Mouse (Mus musculus) heart, embryonic 12.5 days (tissue): Measurements from ENCODE around the gene Trim38. TPM values are rescaled to one million over a fixed set of nuclear protein-coding genes. Genes with fewer than 3 reads are reported as not detected.

ENCODE experiments used
- ATAC-seq: fragments of 200-750 bp; cut with Nextera tagmentation; 2 replicates; pipeline ENCODE4 v1.8.0; 2017; ENCODE audit warnings: moderate TSS enrichment, moderate library complexity; ENCODE audit not compliant: insufficient number of reproducible peaks, low FRiP score
- H3K27ac ChIP-seq: fragments of 300-500 bp; sonication (generic); 2 replicates; pipeline ENCODE4 v1.5.1; 2016; ENCODE audit warnings: mild to moderate bottlenecking, moderate library complexity; ENCODE audit not compliant: poor library complexity, severe bottlenecking
- H3K27me3 ChIP-seq: fragments of 300-500 bp; sonication (generic); replicated peaks from 2 replicates; pipeline ENCODE4 v1.6.1; 2016; ENCODE audit warnings: mild to moderate bottlenecking, moderate library complexity
- H3K36me3 ChIP-seq: fragments of 300-500 bp; sonication (generic); 2 replicates; pipeline ENCODE4 v1.6.1; 2016; ENCODE audit warnings: mild to moderate bottlenecking, moderate library complexity
- H3K4me1 ChIP-seq: fragments of 300-500 bp; sonication (generic); replicated peaks from 2 replicates; pipeline ENCODE4 v1.6.1; 2016; ENCODE audit warnings: mild to moderate bottlenecking
- H3K4me2 ChIP-seq: fragments of 300-500 bp; sonication (generic); 2 replicates; pipeline ENCODE4 v1.6.1; 2016; ENCODE audit warnings: mild to moderate bottlenecking, moderate library complexity
- H3K4me3 ChIP-seq: fragments of 300-500 bp; sonication (generic); 2 replicates; pipeline ENCODE4 v1.5.1; 2016; ENCODE audit warnings: mild to moderate bottlenecking
- H3K9ac ChIP-seq: fragments of 300-500 bp; sonication (generic); 2 replicates; pipeline ENCODE4 v1.6.1; 2016; ENCODE audit warnings: mild to moderate bottlenecking, moderate library complexity
- H3K9me3 ChIP-seq: fragments of 300-500 bp; sonication (generic); replicated peaks from 2 replicates; pipeline ENCODE4 v1.6.1; 2016; ENCODE audit warnings: mild to moderate bottlenecking, moderate library complexity
- WGBS: fragments of 180-500 bp; shearing (Covaris S2); methylation state at CpG from one replicate; pipeline ENCODE4 v1.1.7; 2016; 5-methylcytosine and 5-hydroxymethylcytosine counted together
- polyA plus RNA-seq: library from polyadenylated mRNA; unstranded; fragments of >200 nt; fragmentation: Nextera tagmentation; extraction: Ambion mirVana; gene quantifications from 2 replicates; pipeline ENCODE4 v1.2.1, GENCODE M21; 2016

Trim38 gene
- polyA plus RNA-seq, 1 experiment from 2014 or later: not detected

- Histone ChIP-seq H3K9ac (peak within 1 kb of the TSS; percentile 81), H3K36me3 (no peaks in the 10 kb centered on the region), H3K27ac (peak within 1 kb of the TSS; percentile 94), H3K9me3 (no peaks in the 10 kb centered on the region), H3K4me2 (peak within 1 kb of the TSS; percentile 80), H3K4me3 (peak within 1 kb of the TSS; percentile 57), H3K4me1 (peaks cover 26% of the 10 kb centered on the region), H3K27me3 (no peaks in the 10 kb centered on the region)
- peak; percentile 78 for ATAC-seq
- 3% methylated on average over 34 of the region's 34 CpGs for WGBS
Observed at GRCm38 (mm10) chr13:23763586-23764323, 6.0 kb upstream of the Trim38 start, which contains the start of gene Hist1h1a. TSS of gene Hist1h1a (plus strand) at chr13:23763666.

- no peaks in the 10 kb centered on the region for H3K27me3 ChIP-seq
- H3K4me1 ChIP-seq: peaks cover 27% of the 10 kb centered on the region
- peak overlapping the region; percentile 57 for H3K4me3 ChIP-seq
- 38% methylated on average over 12 of the region's 12 CpGs for WGBS
- peak overlapping the region; percentile 94 for H3K27ac ChIP-seq
- peak overlapping the region; percentile 81 for H3K9ac ChIP-seq
- H3K4me2 ChIP-seq: peak overlapping the region; percentile 80
- H3K36me3 ChIP-seq: no peaks in the 10 kb centered on the region
- no peaks in the 10 kb centered on the region for H3K9me3 ChIP-seq
- ATAC-seq: no peak
Observed at GRCm38 (mm10) chr13:23764324-23765171, 5.2 kb upstream of the Trim38 start.

- Histone ChIP-seq H3K27me3 (no peaks in the 10 kb centered on the region), H3K27ac (no peak overlapping the region), H3K9ac (no peak overlapping the region), H3K36me3 (no peaks in the 10 kb centered on the region), H3K9me3 (no peaks in the 10 kb centered on the region), H3K4me2 (no peak overlapping the region), H3K4me3 (no peak overlapping the region), H3K4me1 (peaks cover 24% of the 10 kb centered on the region)
- ATAC-seq: no peak
- WGBS: 66% methylated on average over 1 of the region's 1 CpGs
Observed at GRCm38 (mm10) chr13:23765172-23765513, 4.6 kb upstream of the Trim38 start.

- no peak overlapping the region for H3K27ac ChIP-seq
- H3K9me3 ChIP-seq: no peaks in the 10 kb centered on the region
- H3K4me2 ChIP-seq: no peak overlapping the region
- no peaks in the 10 kb centered on the region for H3K36me3 ChIP-seq
- no peaks in the 10 kb centered on the region for H3K27me3 ChIP-seq
- H3K4me1 ChIP-seq: peaks cover 20% of the 10 kb centered on the region
- no peak for ATAC-seq
- H3K4me3 ChIP-seq: no peak overlapping the region
- H3K9ac ChIP-seq: no peak overlapping the region
Observed at GRCm38 (mm10) chr13:23766772-23767171, 2.9 kb upstream of the Trim38 start.

DNA sequence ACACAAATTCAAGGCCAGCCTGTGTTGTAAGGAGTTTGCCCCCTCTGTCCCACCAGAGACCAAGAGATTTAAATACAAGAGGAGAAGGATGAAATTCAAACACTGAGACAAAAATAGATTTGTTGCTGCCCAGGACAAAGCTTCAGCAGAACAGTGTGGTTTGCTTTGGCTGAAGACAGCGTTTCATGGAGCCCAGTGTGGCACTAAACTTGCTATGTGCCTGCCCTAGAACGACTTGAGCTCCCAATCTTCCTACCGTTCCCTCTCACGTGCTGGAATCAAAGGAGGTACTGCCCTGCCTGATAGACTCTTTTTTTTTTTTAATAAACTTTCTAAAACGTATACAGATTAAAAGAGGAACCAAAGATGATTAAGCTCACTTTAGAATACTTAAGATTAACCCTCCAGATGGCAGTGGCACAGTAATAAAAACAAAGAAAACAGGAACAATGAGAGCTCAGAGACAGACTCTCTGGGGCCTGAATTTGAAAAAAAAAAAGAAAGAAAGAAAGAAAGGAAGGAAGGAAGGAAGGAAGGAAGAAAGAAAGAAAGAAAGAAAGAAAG is 797 bp upstream of the Trim38 start:
- Histone ChIP-seq H3K9ac (no peak overlapping the region), H3K36me3 (no peaks in the 10 kb centered on the region), H3K4me1 (peaks cover 18% of the 10 kb centered on the region), H3K9me3 (no peaks in the 10 kb centered on the region), H3K27me3 (no peaks in the 10 kb centered on the region), H3K27ac (no peak overlapping the region), H3K4me3 (no peak overlapping the region), H3K4me2 (no peak overlapping the region)
- 51% methylated on average over 5 of the region's 5 CpGs for WGBS
- no peak for ATAC-seq

DNA sequence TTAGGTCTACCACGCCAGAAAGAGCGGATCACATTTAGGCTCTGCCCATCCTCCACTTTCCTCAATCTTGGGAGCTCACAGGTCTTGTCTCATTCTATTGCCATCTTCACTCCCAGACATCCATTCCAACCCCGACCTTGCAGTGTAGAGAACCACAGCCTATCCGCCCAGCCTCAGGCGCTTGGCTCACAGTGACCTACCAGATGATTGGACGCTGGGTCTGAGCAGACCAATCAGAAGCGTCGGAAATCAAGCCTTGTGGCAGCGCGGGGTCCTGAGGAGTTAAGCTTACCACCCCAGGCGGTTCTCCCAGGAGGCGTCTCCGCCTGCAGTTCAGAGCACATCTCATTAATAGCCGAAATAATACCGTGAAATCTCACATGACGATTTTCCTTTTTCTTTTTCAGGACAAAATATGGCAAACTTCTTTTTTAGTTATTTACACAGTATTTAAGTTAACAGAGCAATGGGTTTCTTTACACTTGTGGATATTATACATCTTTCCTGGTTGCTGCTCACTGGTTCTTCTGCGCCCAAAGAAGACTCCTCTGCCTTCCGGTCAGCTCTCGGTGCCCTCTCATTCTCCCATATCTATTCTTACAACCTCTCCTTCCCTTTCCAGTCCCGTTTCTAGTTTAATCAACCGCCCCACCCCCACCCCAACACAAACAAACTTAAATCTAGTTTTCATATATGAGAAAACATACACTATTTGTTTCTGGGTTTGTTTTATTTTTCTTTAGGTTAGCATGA is 3.0 kb downstream of the Trim38 start:
- H3K4me3 ChIP-seq: peak overlapping the region; percentile 20
- H3K9ac ChIP-seq: no peak overlapping the region
- 0 out of 2 replicates have a peak overlapping the region, but pooled peaks have one; percentile 47 for H3K27ac ChIP-seq
- no peaks in the 10 kb centered on the region for H3K9me3 ChIP-seq
- H3K36me3 ChIP-seq: no peaks in the 10 kb centered on the region
- peak overlapping the region; percentile 62 for H3K4me2 ChIP-seq
- H3K27me3 ChIP-seq: no peaks in the 10 kb centered on the region
- ATAC-seq: peak; percentile 91
- H3K4me1 ChIP-seq: 0 out of 2 replicates have a peak, but pooled peaks cover 7% of the 10 kb centered on the region
- WGBS: 13% methylated on average over 21 of the region's 21 CpGs

DNA sequence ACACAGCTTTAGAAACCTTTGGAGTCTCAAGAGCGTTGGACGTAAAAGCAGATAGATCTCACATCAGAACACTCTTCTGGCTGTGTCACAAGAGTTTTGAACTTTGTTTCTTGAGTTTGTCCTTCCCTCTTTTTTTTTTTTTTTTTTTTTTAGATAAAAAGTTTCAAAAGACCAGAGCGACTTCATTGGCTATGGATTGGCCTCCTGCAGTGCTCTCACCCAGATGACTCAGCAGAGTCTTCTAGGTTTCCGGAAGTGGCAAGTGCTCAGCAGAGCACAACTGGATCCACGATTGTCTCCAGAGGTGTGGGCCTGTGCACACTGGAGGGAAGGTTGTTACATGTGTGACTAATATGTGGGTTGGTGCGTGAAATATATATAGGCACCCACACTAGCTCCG is 8.6 kb downstream of the Trim38 start:
- H3K27ac ChIP-seq: no peak overlapping the region
- 86% methylated on average over 7 of the region's 7 CpGs for WGBS
- H3K9me3 ChIP-seq: no peaks in the 10 kb centered on the region
- H3K9ac ChIP-seq: no peak overlapping the region
- no peaks in the 10 kb centered on the region for H3K4me1 ChIP-seq
- no peak overlapping the region for H3K4me2 ChIP-seq
- no peak overlapping the region for H3K4me3 ChIP-seq
- ATAC-seq: no peak
- no peaks in the 10 kb centered on the region for H3K27me3 ChIP-seq
- H3K36me3 ChIP-seq: no peaks in the 10 kb centered on the region

GRCm38 (mm10) chr13:23779025-23779424 is 9.3 kb downstream of the Trim38 start:
- Histone ChIP-seq H3K27me3 (no peaks in the 10 kb centered on the region), H3K4me1 (no peaks in the 10 kb centered on the region)
- WGBS: 49% methylated on average over 4 of the region's 4 CpGs

GRCm38 (mm10) chr13:23792520-23792919 is 22.8 kb downstream of the Trim38 start:
- no peaks in the 10 kb centered on the region for H3K9me3 ChIP-seq
- no peaks in the 10 kb centered on the region for H3K4me1 ChIP-seq
- no peak overlapping the region for H3K9ac ChIP-seq
- no peak overlapping the region for H3K4me2 ChIP-seq
- H3K36me3 ChIP-seq: no peaks in the 10 kb centered on the region
- no peaks in the 10 kb centered on the region for H3K27me3 ChIP-seq
- WGBS: 41% methylated on average over 2 of the region's 2 CpGs
- no peak overlapping the region for H3K27ac ChIP-seq
- ATAC-seq: no peak
- no peak overlapping the region for H3K4me3 ChIP-seq

More at GRCm38 (mm10) chr13:23779025-23779424, 9.3 kb downstream of the Trim38 start:
- H3K9me3 ChIP-seq: no peaks in the 10 kb centered on the region
- no peak overlapping the region for H3K4me3 ChIP-seq
- no peak overlapping the region for H3K4me2 ChIP-seq
- H3K27ac ChIP-seq: no peak overlapping the region
- H3K9ac ChIP-seq: no peak overlapping the region
- no peaks in the 10 kb centered on the region for H3K36me3 ChIP-seq
- no peak for ATAC-seq

DNA sequence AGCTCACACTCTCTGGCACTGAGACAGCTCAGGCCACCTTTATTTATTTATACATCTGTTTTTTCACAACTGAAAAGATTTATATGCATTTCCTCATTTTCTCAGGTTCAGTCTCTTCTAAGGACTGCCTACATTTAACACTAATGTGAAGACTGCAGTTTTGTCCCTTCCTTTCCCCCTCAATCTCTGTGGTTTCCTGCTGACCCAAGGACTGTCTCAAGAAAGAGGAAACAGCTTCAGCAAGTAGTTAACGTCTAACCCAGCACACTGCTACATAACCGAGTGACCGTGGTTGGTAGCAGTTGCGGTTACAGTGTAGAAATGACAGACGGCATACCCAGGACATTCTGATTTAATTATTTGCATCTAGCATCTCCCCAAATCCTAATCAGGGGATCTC is 29.7 kb downstream of the Trim38 start:
- Histone ChIP-seq H3K4me2 (no peak overlapping the region), H3K36me3 (no peaks in the 10 kb centered on the region), H3K27ac (no peak overlapping the region), H3K4me3 (no peak overlapping the region), H3K27me3 (no peaks in the 10 kb centered on the region), H3K9me3 (no peaks in the 10 kb centered on the region), H3K9ac (no peak overlapping the region), H3K4me1 (peaks cover 5% of the 10 kb centered on the region; the same call in 1 of the 2 replicates)
- no peak for ATAC-seq
- 72% methylated on average over 5 of the region's 5 CpGs for WGBS
